Mouse (Mus musculus) hindbrain, postnatal 0 days (tissue): ENCODE measurements around the gene Nup210. TPM values are rescaled to one million over a fixed set of nuclear protein-coding genes. Genes with fewer than 3 reads are reported as not detected.

Experiments used
- ATAC-seq: fragments of 200-750 bp; cut with Nextera tagmentation; 2 replicates; pipeline ENCODE4 v1.8.0; 2017; ENCODE audit warnings: mild to moderate bottlenecking, moderate TSS enrichment, moderate library complexity
- DNase-seq: peaks from one replicate; pipeline ENCODE4 v3.0.0-alpha.2; 2015; ENCODE audit warnings: low spot score
- H3K27ac ChIP-seq: fragments of 300-500 bp; sonication (generic); 2 replicates; pipeline ENCODE4 v1.5.1; 2014; ENCODE audit warnings: mild to moderate bottlenecking
- H3K27me3 ChIP-seq: fragments of 300-500 bp; sonication (generic); 2 replicates; pipeline ENCODE4 v1.6.1; 2014; ENCODE audit warnings: low read length, mixed read lengths; ENCODE audit not compliant: insufficient read depth
- H3K36me3 ChIP-seq: fragments of 300-500 bp; sonication (generic); 2 replicates; pipeline ENCODE4 v1.6.1; 2014; ENCODE audit warnings: low read length, mixed read lengths; ENCODE audit not compliant: insufficient read depth
- H3K4me1 ChIP-seq: fragments of 300-500 bp; sonication (generic); 2 replicates; pipeline ENCODE4 v1.6.1; 2014; ENCODE audit warnings: antibody characterized with exemption, low read length, mixed read lengths; ENCODE audit not compliant: insufficient read depth
- H3K4me2 ChIP-seq: fragments of 300-500 bp; sonication (generic); 2 replicates; pipeline ENCODE4 v1.6.1; 2014; ENCODE audit warnings: low read depth, mild to moderate bottlenecking, low read length, moderate library complexity, mixed read lengths
- H3K4me3 ChIP-seq: fragments of 300-500 bp; sonication (generic); 2 replicates; pipeline ENCODE4 v1.5.1; 2014; ENCODE audit warnings: low read length
- H3K9ac ChIP-seq: fragments of 300-500 bp; sonication (generic); replicated peaks from 2 replicates; pipeline ENCODE4 v1.6.1; 2014; ENCODE audit warnings: mild to moderate bottlenecking, low read length, moderate library complexity, mixed read lengths
- H3K9me3 ChIP-seq: fragments of 300-500 bp; sonication (generic); 2 replicates; pipeline ENCODE4 v1.6.1; 2016; ENCODE audit warnings: low read length, mixed read lengths
- CTCF ChIP-seq: IDR thresholded peaks from 2 replicates; pipeline ENCODE4 v1.5.1; 2016; ENCODE audit warnings: antibody characterized with exemption, control low read depth, low read depth
- WGBS: fragments of 180-500 bp; shearing (Covaris S2); extraction: QIAGEN DNeasy Blood & Tissue Kit; methylation state at CpG from one replicate; pipeline ENCODE4 v1.1.7; 2014; 5-methylcytosine and 5-hydroxymethylcytosine counted together
- polyA plus RNA-seq: library from polyadenylated mRNA; unstranded; fragments of >200 nt; fragmentation: Nextera tagmentation; extraction: Ambion mirVana; gene quantifications from 2 replicates; pipeline ENCODE4 v1.2.1, GENCODE M21; 2015
- total RNA-seq: library from RNA; depleted of rRNA; stranded (reverse); fragments of >200 nt; gene quantifications from 2 replicates; pipeline ENCODE4 v1.2.3, GENCODE M21; 2014; rRNA removed

The Nup210 gene
- total RNA-seq: 63.0 and 76.0 TPM in 2 replicates
- polyA plus RNA-seq: 14.7 and 15.6 TPM in 2 replicates

DNA sequence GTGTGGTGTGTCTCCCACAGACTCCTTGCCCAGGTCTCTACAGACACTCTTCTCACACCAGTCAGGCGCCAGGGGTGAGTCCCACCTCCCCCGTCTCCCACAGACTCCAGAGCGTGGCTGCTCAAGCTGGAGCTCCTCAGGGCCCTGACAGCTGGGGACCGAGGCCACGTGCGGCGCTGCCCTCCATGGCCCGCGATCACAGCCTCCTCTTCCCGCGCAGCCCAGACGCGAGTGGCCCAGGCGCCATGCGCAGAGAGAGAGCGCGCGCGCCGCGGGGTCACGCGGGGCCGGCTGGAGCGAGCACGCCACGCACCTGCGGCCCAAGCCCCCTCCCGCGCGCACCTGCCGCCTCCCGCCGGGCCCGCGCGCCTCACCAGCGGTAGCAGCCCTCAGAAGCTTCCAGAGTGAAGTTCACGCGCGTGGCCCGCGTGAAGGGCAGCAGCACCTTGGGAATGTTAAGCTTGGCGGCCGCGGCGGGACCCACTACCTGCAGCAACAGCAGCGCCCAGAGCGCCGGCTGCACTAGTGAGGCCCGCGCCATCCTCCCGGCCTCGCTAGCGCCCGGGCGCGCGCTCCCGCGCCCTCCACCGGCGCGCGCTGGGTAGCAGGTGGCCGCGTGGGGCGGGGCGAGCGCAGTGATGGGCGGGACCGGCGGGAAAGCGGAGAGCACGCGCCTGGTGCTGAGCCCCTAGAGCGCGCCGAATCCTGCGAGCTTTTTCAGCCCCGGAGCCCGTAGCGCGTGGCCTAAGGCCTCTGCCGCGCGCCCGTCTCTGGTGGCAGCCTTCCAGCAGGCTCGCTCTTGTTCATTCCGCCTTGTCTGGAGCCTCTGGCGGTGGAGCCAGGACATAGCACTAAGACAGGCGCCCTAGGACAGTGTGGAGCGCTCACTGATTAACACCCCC, at the start of gene Nup210:
Gene Nup210, minus strand, starts transcription at position 586 of the 902 bp plus-strand sequence.
- Histone ChIP-seq H3K4me1 (peaks cover 22% of the 10 kb centered on the region), H3K9me3 (no peaks in the 10 kb centered on the region), H3K4me3 (peak within 1 kb of the TSS; percentile 66), H3K36me3 (no peaks in the 10 kb centered on the region), H3K27ac (peak within 1 kb of the TSS; percentile 90), H3K9ac (peak within 1 kb of the TSS; percentile 71), H3K4me2 (peak within 1 kb of the TSS; percentile 63), H3K27me3 (no peaks in the 10 kb centered on the region)
- DNase-seq (peak; percentile 99), ATAC-seq (peak; percentile 95)
- 1% methylated on average over 92 of the region's 93 CpGs for WGBS
- peak; percentile 83 for TF ChIP-seq CTCF

DNA sequence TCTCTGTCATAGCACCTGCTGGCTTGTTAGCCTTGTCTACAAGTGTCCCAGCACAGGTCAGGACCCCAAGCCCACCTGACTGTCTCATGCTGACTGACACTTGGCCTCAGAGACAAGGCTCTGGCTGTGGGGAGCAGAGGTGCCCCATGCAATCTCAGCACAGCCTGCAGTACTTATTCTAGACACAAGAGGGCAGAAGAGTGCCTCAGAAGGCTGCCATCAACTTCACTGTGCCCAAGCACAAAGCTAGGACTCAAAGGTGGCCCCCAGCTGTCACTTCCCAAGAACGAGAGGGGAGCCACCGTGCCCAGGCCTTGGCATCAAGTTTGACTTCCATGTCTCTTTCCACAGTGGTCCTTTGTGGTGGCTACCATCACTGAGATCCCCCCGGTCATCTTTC, 48.6 kb upstream of the Nup210 start:
- DNase-seq (peak; percentile 87), ATAC-seq (peak; percentile 37)
- H3K4me3 ChIP-seq: no peak overlapping the region
- peak; percentile 99 for TF ChIP-seq CTCF
- no peaks in the 10 kb centered on the region for H3K27me3 ChIP-seq
- no peak overlapping the region for H3K27ac ChIP-seq
- WGBS: 31% methylated on average over 3 of the region's 3 CpGs
- no peaks in the 10 kb centered on the region for H3K9me3 ChIP-seq
- no peak overlapping the region for H3K9ac ChIP-seq
- H3K4me1 ChIP-seq: peaks cover 7% of the 10 kb centered on the region; the same call in 1 of the 2 replicates
- H3K36me3 ChIP-seq: 0 out of 2 replicates have a peak, but pooled peaks cover 4% of the 10 kb centered on the region
- no peak overlapping the region for H3K4me2 ChIP-seq

DNA sequence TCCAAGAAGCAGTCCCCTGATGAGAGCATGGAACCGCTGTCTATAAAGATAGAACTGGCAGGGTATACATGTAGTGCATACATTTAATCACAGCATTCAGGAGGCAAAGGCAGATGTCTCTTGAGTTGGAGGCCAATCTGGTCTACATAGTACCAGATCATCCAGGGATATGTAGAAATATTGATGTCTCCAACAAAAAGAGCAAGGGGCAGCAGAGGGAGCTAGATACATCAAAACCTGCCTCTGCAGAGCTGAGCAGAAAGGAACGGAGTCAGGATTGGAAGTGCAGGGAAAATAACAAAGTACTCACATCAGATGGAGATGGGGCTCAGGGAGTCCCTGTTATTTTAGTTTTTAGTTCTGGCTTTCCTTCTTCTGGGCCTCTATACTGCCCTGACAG, 48.0 kb upstream of the Nup210 start:
- peak; percentile 68 for DNase-seq
- H3K36me3 ChIP-seq: 0 out of 2 replicates have a peak, but pooled peaks cover 4% of the 10 kb centered on the region
- WGBS: 50% methylated on average over 2 of the region's 2 CpGs
- H3K4me1 ChIP-seq: peaks cover 9% of the 10 kb centered on the region; the same call in 1 of the 2 replicates
- no peak overlapping the region for H3K9ac ChIP-seq
- no peak overlapping the region for H3K27ac ChIP-seq
- H3K4me3 ChIP-seq: no peak overlapping the region
- peak; percentile 56 for TF ChIP-seq CTCF
- H3K9me3 ChIP-seq: no peaks in the 10 kb centered on the region
- H3K4me2 ChIP-seq: no peak overlapping the region
- no peak for ATAC-seq
- no peaks in the 10 kb centered on the region for H3K27me3 ChIP-seq

DNA sequence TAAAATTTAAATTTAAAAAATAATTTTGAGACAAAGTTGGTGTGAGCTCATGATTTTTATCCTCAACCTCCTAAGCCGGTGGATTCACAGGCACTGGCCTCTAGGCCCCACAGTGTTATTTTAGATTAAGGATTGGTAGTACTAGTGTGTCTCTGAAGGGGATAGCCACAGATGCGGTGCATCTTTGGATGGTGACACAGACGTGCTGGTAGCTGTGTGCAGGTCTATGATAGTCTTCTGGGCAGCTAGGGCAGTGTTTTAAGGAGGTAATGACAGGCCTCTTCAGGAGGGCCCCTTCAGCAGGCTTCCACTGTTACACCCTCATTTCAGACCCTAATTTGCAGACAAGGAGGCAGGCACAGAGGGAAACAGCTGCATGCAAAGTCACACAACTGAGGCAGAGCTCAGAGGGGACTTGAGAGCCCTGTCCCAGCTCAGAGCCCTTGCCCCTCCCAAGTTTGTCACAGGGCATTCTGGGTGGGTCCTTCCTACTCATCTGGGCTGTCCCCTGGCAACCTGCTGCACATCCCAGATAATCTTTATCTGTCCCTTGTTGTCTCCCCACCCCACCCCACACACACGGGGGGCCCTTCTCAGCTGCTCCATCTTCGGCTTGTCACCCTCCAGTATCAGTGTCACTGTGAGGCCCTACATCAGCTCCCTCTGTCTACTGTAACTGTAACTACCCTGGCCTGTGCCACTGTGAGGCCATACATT, 46.7 kb upstream of the Nup210 start:
- H3K9me3 ChIP-seq: no peaks in the 10 kb centered on the region
- H3K4me2 ChIP-seq: no peak overlapping the region
- peak; percentile 23; the same call in 1 of the 2 replicates for TF ChIP-seq CTCF
- H3K4me3 ChIP-seq: no peak overlapping the region
- WGBS: 76% methylated on average over 5 of the region's 5 CpGs
- DNase-seq: no peak
- 0 out of 2 replicates have a peak, but pooled peaks cover 4% of the 10 kb centered on the region for H3K36me3 ChIP-seq
- no peak for ATAC-seq
- peaks cover 21% of the 10 kb centered on the region for H3K4me1 ChIP-seq
- H3K27ac ChIP-seq: no peak overlapping the region
- H3K9ac ChIP-seq: no peak overlapping the region
- H3K27me3 ChIP-seq: no peaks in the 10 kb centered on the region

DNA sequence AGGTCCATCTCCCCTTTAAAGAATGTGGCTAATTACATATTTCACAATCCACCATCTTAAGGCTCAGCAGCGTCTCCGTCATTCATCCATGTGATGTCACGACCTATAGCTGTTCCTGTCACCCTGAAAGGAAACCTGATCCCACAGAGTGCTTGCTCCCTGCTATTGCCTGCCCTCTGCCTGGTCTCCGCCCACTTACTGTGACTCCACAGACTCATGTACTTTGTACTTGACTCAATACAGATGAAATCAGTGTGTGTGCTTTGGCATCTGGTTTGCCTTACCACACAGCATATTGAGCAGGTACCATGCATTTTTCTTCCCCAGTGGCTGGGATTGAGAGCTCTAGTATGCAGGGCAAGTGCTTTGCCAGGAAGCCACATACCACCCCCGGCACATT, 45.7 kb upstream of the Nup210 start:
- Histone ChIP-seq H3K27me3 (no peaks in the 10 kb centered on the region), H3K9ac (no peak overlapping the region), H3K4me3 (no peak overlapping the region), H3K27ac (no peak overlapping the region), H3K9me3 (no peaks in the 10 kb centered on the region), H3K4me2 (no peak overlapping the region), H3K36me3 (0 out of 2 replicates have a peak, but pooled peaks cover 4% of the 10 kb centered on the region), H3K4me1 (peaks cover 30% of the 10 kb centered on the region)
- DNase-seq (no peak), ATAC-seq (no peak)
- WGBS: 90% methylated on average over 5 of the region's 5 CpGs
- no peak for TF ChIP-seq CTCF

DNA sequence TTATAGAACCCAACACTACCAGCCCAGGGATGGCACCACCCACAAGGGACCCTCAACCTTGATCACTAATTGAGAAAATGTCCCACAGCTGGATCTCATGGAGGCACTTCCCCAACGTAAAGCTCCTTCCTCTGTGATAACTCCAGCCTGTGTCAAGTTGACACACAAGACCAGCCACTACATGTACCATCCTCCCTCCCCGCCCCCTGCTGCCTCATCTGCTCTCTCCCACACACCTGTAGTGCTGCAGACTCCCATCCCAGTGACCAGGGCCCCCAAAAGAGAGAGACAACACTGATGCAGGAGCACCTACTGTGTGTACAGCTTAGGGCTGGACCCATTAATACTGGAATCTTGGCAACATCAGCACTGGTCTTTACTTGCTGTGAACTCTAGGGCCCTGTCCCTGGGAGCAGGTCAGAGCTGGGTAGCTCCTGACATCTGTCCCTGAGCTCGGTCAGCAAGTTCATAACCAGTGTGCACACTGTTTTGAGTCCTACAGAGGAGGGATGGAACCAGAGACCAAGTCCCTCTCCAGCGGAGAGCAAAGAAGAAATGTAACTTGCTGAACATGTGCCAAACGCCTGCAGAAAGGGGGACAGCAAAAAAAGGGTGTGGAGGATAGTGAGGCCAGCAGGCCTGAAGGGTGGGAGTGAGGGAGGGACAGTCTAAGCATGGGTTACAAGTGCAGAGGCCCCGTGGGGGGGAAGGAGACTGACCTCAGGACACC, 45.0 kb upstream of the Nup210 start:
- Histone ChIP-seq H3K4me2 (no peak overlapping the region), H3K9me3 (no peaks in the 10 kb centered on the region), H3K27me3 (no peaks in the 10 kb centered on the region), H3K36me3 (0 out of 2 replicates have a peak, but pooled peaks cover under 1% of the 10 kb centered on the region), H3K9ac (no peak overlapping the region), H3K4me1 (peaks cover 36% of the 10 kb centered on the region), H3K4me3 (no peak overlapping the region), H3K27ac (no peak overlapping the region)
- TF ChIP-seq CTCF: no peak
- ATAC-seq (no peak), DNase-seq (no peak)
- WGBS: 86% methylated on average over 6 of the region's 6 CpGs
